Mouse (Mus musculus): ENCODE measurements around the gene Hsd17b7.
"Not testable (repeated sequence)": the region's sequence is repeated elsewhere in the genome, so short reads cannot be mapped to it uniquely, and the experiment has no call there.

Hsd17b7 gene

DNA sequence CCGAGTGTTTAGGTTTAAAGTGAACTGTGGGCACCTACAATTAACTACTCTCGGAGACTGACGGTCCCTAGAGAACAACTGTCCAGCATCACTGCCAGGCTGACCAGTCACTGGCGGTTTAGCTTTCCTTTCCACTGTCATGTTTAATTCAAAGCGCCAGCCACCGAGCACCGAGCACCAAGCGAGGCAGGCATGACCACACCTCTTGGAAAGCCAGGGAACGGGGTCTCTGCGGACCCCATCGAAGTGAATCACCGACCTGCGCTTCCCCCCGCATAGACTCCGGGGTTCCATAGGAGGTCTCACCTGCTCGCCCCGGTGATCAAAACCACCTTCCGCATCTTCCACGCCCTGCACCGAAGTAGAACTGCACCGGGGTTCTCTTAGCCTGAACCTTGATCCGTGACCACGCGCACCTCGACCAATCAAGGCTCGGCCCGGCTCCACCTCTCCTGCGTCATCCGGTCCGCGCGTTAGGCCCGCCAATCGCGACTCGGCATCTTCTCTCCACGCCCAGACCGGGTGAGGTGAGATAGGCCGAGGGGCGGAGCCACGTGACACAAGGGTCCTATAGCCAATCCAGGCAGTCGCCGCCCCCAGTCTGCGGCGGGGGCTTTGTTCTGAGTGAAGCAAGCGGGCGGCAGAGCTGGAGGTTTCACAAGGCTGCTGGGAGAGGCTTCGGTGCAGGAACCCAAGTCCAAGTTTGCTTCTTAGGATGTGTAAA lies at the start of gene Hsd17b7:
Gene Hsd17b7 (minus strand): TSS at position 450 of the 724 bp plus-strand sequence.
- in situ Hi-C loops (cut with MboI, MseI) = no loop called here

GRCm38 (mm10) chr1:170014784-170015183 lies 45.7 kb upstream of the Hsd17b7 start:
- in situ Hi-C loops (cut with MboI, MseI) = no loop called here

DNA sequence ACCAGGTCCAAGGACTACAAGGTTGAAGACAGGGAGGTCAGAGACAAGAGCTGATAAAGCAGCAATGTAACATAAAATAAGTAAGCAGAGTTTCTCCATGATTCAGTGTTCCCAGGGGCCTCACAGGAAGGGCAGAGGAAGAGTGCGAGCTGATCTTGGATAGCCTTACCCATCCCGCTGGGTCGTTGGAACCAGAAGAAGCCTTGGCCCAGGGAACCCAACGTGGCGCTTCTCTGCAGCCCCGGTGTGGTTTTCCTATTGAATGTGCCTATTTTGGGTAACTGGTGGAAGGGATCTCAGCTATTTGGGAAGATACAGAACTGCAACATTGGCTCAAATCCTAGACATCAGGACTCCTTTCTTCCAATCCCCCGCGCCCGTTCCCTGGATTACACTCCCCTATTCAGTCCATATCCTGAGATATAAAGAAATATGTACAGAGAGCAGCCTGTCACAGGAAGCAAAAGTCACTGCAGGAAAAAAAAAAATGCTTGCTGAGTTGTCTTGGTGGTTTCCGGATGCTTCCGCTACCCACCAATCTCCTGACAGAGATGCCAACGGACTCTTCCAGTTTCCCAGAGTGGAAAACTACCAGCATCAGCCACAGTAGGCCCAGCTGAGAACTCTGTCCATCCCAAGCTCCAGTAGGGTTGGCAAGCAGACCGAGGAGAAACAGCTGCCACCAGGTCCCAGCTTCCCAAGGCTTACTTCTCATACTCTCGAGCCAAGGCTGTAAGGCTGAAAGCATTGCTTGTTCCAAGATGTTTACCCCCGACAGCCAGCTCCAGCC lies 41.9 kb upstream of the Hsd17b7 start:
- in situ Hi-C loops (cut with MboI, MseI) = no loop called here

DNA sequence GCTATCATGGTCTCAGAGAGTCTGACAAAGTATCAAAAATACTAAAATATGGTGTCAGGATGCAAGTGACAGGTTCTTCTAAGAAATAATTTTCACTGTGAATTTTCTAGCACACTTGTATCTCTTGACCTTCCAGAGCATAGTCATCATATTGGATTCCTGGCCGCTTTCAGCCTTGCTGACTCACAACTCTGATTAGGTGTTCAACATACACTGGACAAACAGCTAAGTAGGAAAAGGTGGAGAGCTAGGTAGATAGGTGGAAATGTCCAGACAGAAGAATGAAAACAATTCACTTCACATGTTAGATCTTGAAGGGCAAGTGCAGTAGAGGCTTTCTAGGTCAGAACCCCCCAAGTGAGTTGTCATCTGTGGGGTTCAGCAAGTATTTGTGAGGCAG lies 40.3 kb upstream of the Hsd17b7 start:
- in situ Hi-C loops (cut with MboI, MseI) = no loop called here

DNA sequence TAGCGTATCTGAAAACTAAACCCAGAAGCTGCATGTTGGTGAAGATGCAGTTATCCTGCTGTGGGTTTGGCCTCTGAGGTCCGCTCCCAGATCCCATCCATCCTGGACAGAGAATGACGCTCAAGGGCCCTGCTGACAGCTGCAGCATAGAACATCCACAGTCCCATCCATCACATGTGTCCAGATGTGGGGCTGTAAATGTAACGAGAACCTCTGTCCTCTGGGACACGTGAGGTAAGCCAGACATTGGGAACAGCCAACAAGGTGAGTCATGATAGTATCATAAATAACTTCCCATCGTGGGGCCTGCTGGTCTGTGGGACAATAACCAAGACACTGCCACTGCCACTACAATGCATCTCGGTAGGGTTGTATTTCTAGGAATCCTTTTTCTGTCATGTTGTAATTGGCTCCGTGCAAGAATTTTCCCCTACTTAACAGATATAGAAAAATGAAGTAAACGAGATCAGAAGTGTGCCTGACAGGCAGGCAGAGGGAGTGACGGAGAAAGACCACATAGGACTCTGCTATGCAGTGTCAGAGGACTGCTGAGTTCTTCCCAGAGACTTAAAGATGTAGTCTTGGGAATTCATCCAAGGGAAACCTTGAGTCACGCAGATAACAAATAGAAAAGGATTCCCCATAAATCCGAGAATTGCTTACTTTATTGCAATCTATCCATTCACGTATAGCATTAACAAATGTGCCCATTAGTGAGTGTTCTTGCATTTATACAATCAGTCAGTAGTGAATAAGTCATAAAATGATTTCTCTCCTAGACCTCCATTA lies 39.6 kb upstream of the Hsd17b7 start:
- in situ Hi-C loops (cut with MboI, MseI) = no loop called here

DNA sequence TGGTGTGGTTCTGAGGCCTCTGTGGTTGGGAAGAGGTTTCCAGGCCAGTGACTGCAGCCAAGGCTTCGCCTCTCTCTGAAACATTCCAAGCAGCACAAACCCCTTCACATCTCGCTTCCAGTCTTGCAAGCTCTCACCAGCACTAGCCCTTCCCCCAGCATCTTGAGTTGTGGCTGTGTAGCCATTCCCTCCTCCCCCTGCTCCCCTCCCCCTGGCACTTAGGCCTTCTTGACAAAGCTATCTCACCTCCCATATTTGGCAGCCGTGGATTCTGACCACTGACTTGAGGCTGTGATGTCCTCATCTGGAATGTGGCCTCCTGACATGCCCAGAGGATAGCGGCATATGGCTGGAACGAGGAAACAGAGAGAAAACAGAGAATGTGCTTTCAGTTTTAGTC lies 37.5 kb upstream of the Hsd17b7 start:
- in situ Hi-C loops (cut with MboI, MseI) = no loop called here

DNA sequence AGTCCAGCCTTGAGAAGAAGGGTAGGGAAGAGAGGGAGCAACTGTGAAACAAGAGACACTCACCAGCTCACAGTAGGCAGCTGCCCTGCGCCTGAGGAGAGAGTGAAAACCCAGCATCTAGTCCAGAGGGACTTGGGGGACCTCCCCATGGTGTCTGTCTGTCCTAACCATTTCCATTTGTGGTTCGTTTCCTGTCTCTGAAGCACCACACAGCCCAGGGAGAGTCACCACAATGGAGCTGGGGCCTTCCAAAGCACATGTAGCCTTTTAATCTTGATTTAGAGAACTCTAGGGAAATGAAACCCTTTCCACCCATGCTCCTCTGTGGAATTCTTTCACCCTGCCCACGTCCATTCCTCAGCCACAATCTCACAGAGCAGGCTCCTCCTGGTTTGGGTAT lies 36.3 kb upstream of the Hsd17b7 start:
- in situ Hi-C loops (cut with MboI, MseI) = no loop called here

- in situ Hi-C loops (cut with MboI, MseI) = not testable (repeated sequence)
Observed at GRCm38 (mm10) chr1:169993901-169994300, 24.9 kb upstream of the Hsd17b7 start.

DNA sequence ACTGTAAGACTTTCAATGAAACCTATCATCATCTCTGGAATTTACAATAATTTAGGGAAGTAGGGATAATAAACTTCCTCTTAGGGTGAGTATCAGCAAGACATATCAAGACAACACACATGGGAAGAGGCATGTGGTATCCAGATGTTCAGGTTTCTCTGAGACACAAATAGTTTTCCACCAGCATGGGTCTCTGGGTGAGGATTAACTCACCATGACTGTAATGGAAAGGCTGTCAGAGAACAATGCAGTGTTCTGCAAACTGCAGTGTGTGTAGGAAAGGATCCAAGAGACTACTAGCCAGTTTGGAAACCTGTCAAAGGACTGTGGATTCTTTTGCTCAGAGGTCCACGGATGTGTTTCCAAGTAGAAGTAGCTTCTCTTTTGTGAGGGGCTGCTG lies 17.1 kb upstream of the Hsd17b7 start:
- in situ Hi-C loops (cut with MboI, MseI) = no loop called here

DNA sequence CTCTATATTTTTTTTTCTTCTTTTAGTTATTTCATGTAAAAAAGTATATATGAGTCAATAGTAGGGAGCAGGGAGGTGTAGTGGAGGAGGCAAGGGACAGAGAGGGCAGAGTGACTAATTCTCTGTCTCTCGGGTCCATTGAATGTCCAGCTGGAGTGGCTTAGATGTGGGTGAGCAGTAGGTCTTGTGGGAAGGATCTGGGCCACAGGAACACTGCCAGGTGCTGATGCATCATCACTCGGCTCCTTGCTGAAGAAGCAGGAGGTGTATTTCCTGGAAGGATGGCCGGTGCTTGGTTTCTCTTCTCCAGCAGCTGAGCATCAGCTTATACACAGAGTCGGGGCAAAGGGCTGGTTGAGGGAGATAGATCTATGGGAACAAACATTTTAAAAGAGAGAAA lies 8.6 kb upstream of the Hsd17b7 start:
- in situ Hi-C loops (cut with MboI, MseI) = no loop called here

DNA sequence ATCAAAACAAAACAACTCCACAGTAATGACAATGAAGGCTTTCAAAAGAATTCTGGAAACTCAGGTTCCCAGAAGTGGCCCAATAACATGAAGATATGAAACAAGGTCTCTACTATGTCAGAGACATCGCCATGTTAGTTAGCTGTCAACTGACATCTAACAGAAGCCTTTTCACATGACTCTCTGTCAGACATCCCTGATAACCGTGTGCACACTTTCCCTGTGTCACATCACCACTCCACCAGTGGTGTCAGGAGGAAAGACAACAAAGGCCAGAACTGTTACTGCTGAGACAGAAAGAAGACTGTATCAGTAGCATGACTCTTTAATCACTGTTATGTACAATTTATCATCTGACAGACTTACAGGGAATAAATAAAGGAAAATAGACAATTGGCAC lies 3.0 kb upstream of the Hsd17b7 start:
- in situ Hi-C loops (cut with MboI, MseI) = no loop called here

GRCm38 (mm10) chr1:169970936-169971335 lies 1.9 kb upstream of the Hsd17b7 start:
- in situ Hi-C loops (cut with MboI, MseI) = no loop called here

- in situ Hi-C loops (cut with MboI, MseI) = no loop called here
Observed at GRCm38 (mm10) chr1:169969516-169969886, 460 bp upstream of the Hsd17b7 start.

DNA sequence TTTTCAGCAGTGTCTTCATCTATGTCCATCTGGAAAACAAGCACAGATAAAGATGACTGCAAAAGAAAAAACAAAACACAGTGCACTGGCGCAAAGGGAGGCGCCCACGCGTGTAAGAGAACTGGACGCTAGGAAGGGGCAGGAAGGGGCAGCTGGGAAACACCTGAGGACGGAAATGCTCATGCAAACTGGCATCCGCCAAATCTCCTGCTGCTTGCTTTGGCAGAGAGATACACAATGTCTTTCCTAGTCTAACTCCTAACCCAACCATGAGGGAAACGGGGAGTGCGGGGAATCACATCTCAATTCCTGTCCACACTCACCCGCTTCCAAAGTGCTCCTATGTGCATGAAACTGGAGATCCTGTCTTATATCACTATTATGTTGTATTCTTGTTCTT lies 15.9 kb downstream of the Hsd17b7 start:
- in situ Hi-C loops (cut with MboI, MseI) = loop anchor here (10.0 kb wide), 1 partner anchor 182 kb away; no protein-coding TSS in a partner anchor

GRCm38 (mm10) chr1:169952636-169953035 lies 16.4 kb downstream of the Hsd17b7 start:
- in situ Hi-C loops (cut with MboI, MseI) = loop anchor here (10.0 kb wide), 1 partner anchor 182 kb away; no protein-coding TSS in a partner anchor

- in situ Hi-C loops (cut with MboI, MseI) = loop anchor here (10.0 kb wide), 1 partner anchor 183 kb away; no protein-coding TSS in a partner anchor
Observed at GRCm38 (mm10) chr1:169951561-169951960, 17.5 kb downstream of the Hsd17b7 start.

DNA sequence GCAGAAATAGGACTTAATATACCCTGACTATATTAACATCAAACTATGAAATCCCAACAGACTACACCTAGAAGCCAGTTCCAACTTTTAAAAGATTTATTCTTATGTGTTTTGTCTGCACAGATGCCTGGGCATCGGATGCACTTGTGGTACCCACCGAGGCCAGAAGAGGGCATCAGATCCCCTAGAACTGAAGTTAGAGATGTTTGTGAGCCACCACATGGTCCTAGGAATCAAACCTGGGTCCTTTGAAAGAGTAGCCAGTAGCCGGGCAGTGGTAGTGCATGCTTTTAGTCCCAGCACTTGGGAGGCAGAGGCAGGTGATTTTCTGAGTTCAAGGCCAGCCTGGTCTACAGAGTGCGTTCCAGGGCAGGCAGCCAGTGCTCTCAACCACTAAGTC lies 18.4 kb downstream of the Hsd17b7 start:
- in situ Hi-C loops (cut with MboI, MseI) = loop anchor here (10.0 kb wide), 1 partner anchor 184 kb away; no protein-coding TSS in a partner anchor

DNA sequence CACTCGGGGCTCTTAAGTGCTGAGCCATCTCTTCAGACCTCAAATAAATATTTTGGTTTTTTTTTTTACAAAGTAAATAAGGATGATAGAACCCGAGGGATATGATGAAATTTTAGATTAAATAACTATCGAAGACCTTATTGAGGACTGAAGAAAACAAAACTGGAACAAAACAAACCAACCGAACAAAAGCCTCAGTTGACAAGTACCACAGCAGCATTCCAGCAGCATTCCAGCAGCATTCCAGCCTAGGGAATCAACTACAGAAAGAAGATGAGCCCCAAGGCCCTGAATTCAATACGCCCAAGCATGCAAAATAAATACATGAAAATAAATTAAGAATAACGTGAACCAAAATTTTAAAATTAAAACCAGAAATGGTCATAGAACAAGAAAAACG lies 19.1 kb downstream of the Hsd17b7 start:
- in situ Hi-C loops (cut with MboI, MseI) = loop anchor here (10.0 kb wide), 1 partner anchor 185 kb away; no protein-coding TSS in a partner anchor

DNA sequence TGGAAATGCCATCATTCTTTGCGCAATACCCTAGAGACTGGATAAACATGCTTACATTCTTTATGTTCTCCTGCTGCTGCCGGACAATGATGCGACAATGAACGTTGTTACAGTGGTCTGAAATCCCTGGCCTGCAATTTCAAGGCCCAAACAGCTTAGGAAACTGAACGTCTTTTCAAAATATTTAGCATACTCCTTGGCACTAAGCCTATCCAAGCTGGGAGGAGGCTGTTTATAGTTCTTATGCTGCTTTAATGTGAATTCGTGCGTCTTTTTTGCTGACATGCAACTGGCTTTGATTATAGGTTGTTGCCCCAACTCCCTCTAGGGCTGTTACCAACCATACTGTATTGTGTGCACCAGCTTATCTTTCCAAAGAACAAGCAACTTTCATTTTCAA lies 20.2 kb downstream of the Hsd17b7 start:
- in situ Hi-C loops (cut with MboI, MseI) = no loop called here

GRCm38 (mm10) chr1:169948280-169948679 lies 20.8 kb downstream of the Hsd17b7 start:
- in situ Hi-C loops (cut with MboI, MseI) = no loop called here

- in situ Hi-C loops (cut with MboI, MseI) = no loop called here
Observed at GRCm38 (mm10) chr1:169947654-169948053, 21.4 kb downstream of the Hsd17b7 start.

DNA sequence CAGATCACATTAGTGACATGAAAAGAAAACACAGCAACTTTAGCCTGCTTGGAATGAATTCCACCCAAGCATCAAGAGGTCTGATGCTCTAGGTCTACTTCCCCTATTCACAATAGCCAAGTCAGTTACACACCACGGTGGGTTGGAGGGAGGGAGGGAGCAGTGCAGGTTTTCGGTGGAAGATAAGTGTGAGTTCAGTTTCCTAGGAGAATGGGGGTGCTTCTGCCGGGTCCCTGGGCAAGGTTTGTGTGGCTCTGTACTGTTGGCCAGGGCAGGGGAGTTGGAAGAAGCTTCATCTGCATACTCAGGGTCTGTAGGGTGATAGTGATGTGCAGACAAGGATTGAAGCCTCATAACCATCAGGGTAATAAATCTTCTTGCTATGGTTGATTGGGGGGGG lies 23.0 kb downstream of the Hsd17b7 start:
- in situ Hi-C loops (cut with MboI, MseI) = no loop called here
